Mouse (Mus musculus) thymus, postnatal 10 days (tissue): ENCODE data around the gene Gga1.
"Not testable (repeated sequence)": the region's sequence is repeated elsewhere in the genome, so short reads cannot be mapped to it uniquely, and the experiment has no call there.

Source experiments
- DNase-seq, 2 experiments: peaks; one replicate each; pipeline ENCODE4 v3.0.0; 2021; ENCODE audit warnings: low spot score in 2 of 2

Gga1 gene

GRCm38 (mm10) chr15:78875537-78875936 lies 1.5 kb upstream of the Gga1 start:
- DNase-seq, result no peak

- DNase-seq, result peak; percentile 57 to 59
Observed at GRCm38 (mm10) chr15:78876258-78876696, 713 bp upstream of the Gga1 start.

- no peak for DNase-seq
Observed at GRCm38 (mm10) chr15:78877810-78878390, 910 bp downstream of the Gga1 start.

GRCm38 (mm10) chr15:78878792-78879516 lies 2.0 kb downstream of the Gga1 start:
- DNase-seq, result not testable (repeated sequence)

- DNase-seq, result no peak
Observed at GRCm38 (mm10) chr15:78880432-78880831, 3.4 kb downstream of the Gga1 start.

GRCm38 (mm10) chr15:78881828-78882227 lies 4.8 kb downstream of the Gga1 start:
- DNase-seq, result no peak

GRCm38 (mm10) chr15:78889401-78889853 lies 12.4 kb downstream of the Gga1 start:
- DNase-seq, result no peak

GRCm38 (mm10) chr15:78892440-78892839 lies 15.4 kb downstream of the Gga1 start:
- no peak for DNase-seq

GRCm38 (mm10) chr15:78894726-78895125 lies 17.7 kb downstream of the Gga1 start:
- DNase-seq, result peak in 1 of 2 experiments; percentile 31

- no peak for DNase-seq
Observed at GRCm38 (mm10) chr15:78895741-78896140, 18.8 kb downstream of the Gga1 start.

GRCm38 (mm10) chr15:78896149-78896548 lies 19.2 kb downstream of the Gga1 start:
- peak in 1 of 2 experiments; percentile 27 for DNase-seq

GRCm38 (mm10) chr15:78897488-78897887 lies 20.5 kb downstream of the Gga1 start:
- DNase-seq, result no peak

- peak; percentile 64 to 65 for DNase-seq
Observed at GRCm38 (mm10) chr15:78898507-78899001, 21.6 kb downstream of the Gga1 start.

- no peak for DNase-seq
Observed at GRCm38 (mm10) chr15:78899409-78899739, 22.4 kb downstream of the Gga1 start, which contains the start of gene Gm49510. Gene Gm49510, plus strand, starts transcription at chr15:78899667.

- DNase-seq, result peak; percentile 73 to 81
Observed at GRCm38 (mm10) chr15:78899740-78900584, 23.0 kb downstream of the Gga1 start, which contains the start of gene Sh3bp1. Gene Sh3bp1, plus strand, starts transcription at chr15:78899768.

GRCm38 (mm10) chr15:78900585-78901421 lies 23.8 kb downstream of the Gga1 start:
- no peak for DNase-seq

- no peak for DNase-seq
Observed at GRCm38 (mm10) chr15:78901422-78901789, 24.4 kb downstream of the Gga1 start.

- DNase-seq, result peak; percentile 64 to 89
Observed at GRCm38 (mm10) chr15:78903243-78903642, 26.3 kb downstream of the Gga1 start.

GRCm38 (mm10) chr15:78908399-78908798 lies 31.4 kb downstream of the Gga1 start:
- DNase-seq, result no peak

GRCm38 (mm10) chr15:78908982-78909381 lies 32.0 kb downstream of the Gga1 start:
- DNase-seq, result no peak

- DNase-seq, result no peak
Observed at GRCm38 (mm10) chr15:78912040-78912439, 35.0 kb downstream of the Gga1 start.
